ENCODE assay signal across 15 mouse cellular contexts in genomic region chr15:80736553-80736952, GRCm38 (mm10). TPM values are rescaled to one million over a fixed set of nuclear protein-coding genes. Genes with fewer than 3 reads are reported as not detected.
DNase-seq lines count a peak whose midpoint lies in the region; ATAC-seq and TF ChIP-seq lines count a peak whose summit lies in the region.
"Had no signal": no experiment of that assay in that cellular context is flagged by ENCODE, and none has a peak within 500 bp of the region (broad histone marks: within the 10 kb centered on the region; RNA-seq: fewer than 3 reads in every experiment).

No protein-coding gene starts in this region.

- H3K27ac ChIP-seq in intestine, postnatal 0 days (ENCODE audit: low read depth, low read length) = no peak overlapping the region
- no peak overlapping the region for H3K27ac ChIP-seq in intestine, embryonic 16.5 days (ENCODE audit: low read length)
- H3K27ac ChIP-seq in liver, embryonic 11.5 days (ENCODE audit: low read depth, low read length) = no peak overlapping the region
- no peak overlapping the region for H3K27ac ChIP-seq in thymus, adult 2 months (ENCODE audit: control insufficient read depth, insufficient read depth, low read length)
- no peak overlapping the region for H3K27ac ChIP-seq in heart, embryonic 10.5 days
- H3K27ac ChIP-seq: limb, embryonic 10.5 days; midbrain, embryonic 12.5 days had no signal

- no peak overlapping the region for H3K4me3 ChIP-seq in intestine, postnatal 0 days (ENCODE audit: low read depth, low read length)
- H3K4me3 ChIP-seq in intestine, embryonic 16.5 days (ENCODE audit: low read length) = no peak overlapping the region
- H3K4me3 ChIP-seq in liver, embryonic 11.5 days (ENCODE audit: low read depth, low read length) = no peak overlapping the region
- H3K4me3 ChIP-seq in thymus, adult 2 months (ENCODE audit: control insufficient read depth, insufficient read depth, low read length) = no peak overlapping the region
- no peak overlapping the region for H3K4me3 ChIP-seq in heart, embryonic 10.5 days
- H3K4me3 ChIP-seq: erythroblast, embryonic 14.5 days; limb, embryonic 10.5 days; midbrain, embryonic 12.5 days had no signal

- WGBS in intestine, postnatal 0 days = 55% methylated on average over 1 of the region's 1 CpGs
- 39% methylated on average over 1 of the region's 1 CpGs for WGBS in intestine, embryonic 16.5 days
- WGBS in liver, embryonic 11.5 days = 38% methylated on average over 1 of the region's 1 CpGs
- WGBS in thymus, adult 2 months = 34% methylated on average over 1 of the region's 1 CpGs
- WGBS in heart, embryonic 10.5 days = 48% methylated on average over 1 of the region's 1 CpGs

- no peaks in the 10 kb centered on the region for H3K27me3 ChIP-seq in intestine, postnatal 0 days (replicated peaks; ENCODE audit: control insufficient read depth, insufficient read depth, low read length)
- no peaks in the 10 kb centered on the region for H3K27me3 ChIP-seq in intestine, embryonic 16.5 days (replicated peaks; ENCODE audit: control insufficient read depth, insufficient read depth, low read length)
- no peaks in the 10 kb centered on the region for H3K27me3 ChIP-seq in liver, embryonic 11.5 days (replicated peaks; ENCODE audit: control insufficient read depth, insufficient read depth, low read length)
- H3K27me3 ChIP-seq in thymus, adult 2 months (ENCODE audit: control insufficient read depth, insufficient read depth, low read length) = no peaks in the 10 kb centered on the region
- H3K27me3 ChIP-seq in heart, embryonic 10.5 days (ENCODE audit: insufficient read depth, poor library complexity, severe bottlenecking) = no peaks in the 10 kb centered on the region
- H3K27me3 ChIP-seq: midbrain, embryonic 12.5 days had no signal

- no peak overlapping the region for H3K4me2 ChIP-seq in intestine, postnatal 0 days (replicated peaks; ENCODE audit: low read depth)
- H3K4me2 ChIP-seq in intestine, embryonic 16.5 days (ENCODE audit: low read depth, low read length) = no peak overlapping the region
- no peak overlapping the region for H3K4me2 ChIP-seq in liver, embryonic 11.5 days
- H3K4me2 ChIP-seq: midbrain, embryonic 12.5 days had no signal

- H3K36me3 ChIP-seq in intestine, postnatal 0 days (ENCODE audit: control insufficient read depth, insufficient read depth) = no peaks in the 10 kb centered on the region
- no peaks in the 10 kb centered on the region for H3K36me3 ChIP-seq in intestine, embryonic 16.5 days (ENCODE audit: control insufficient read depth, insufficient read depth, low read length)
- no peaks in the 10 kb centered on the region for H3K36me3 ChIP-seq in liver, embryonic 11.5 days (ENCODE audit: control insufficient read depth, insufficient read depth, low read length)
- no peaks in the 10 kb centered on the region for H3K36me3 ChIP-seq in thymus, adult 2 months (ENCODE audit: control insufficient read depth, insufficient read depth, low read length)
- no peaks in the 10 kb centered on the region for H3K36me3 ChIP-seq in heart, embryonic 10.5 days
- H3K36me3 ChIP-seq: limb, embryonic 10.5 days; midbrain, embryonic 12.5 days had no signal

- TF ChIP-seq POLR2A in thymus, adult 2 months (IDR thresholded peaks at IDR 0.05; ENCODE audit: control insufficient read depth, extremely low read depth, insufficient read depth, low read length, poor library complexity) = no peak

- peak; percentile 46 for TF ChIP-seq CTCF in intestine, postnatal 0 days (IDR thresholded peaks at IDR 0.05; ENCODE audit: low read depth)
- no peak for TF ChIP-seq CTCF in thymus, adult 2 months (IDR thresholded peaks at IDR 0.05; ENCODE audit: borderline replicate concordance, control insufficient read depth, extremely low read depth, insufficient read depth, low read length, poor library complexity)

- peak; percentile 42 for DNase-seq in CD4-positive helper T cell, adult 2 months (ENCODE audit: low read depth, low spot score)
- DNase-seq in liver, embryonic 11.5 days (ENCODE audit: low spot score) = no peak
- peak; percentile 50 for DNase-seq in thymus, adult 2 months
- no peak for DNase-seq in frontal cortex, postnatal 10 days (ENCODE audit: low spot score in 2 of 2)
- DNase-seq in neural tube, embryonic 10.5 days (ENCODE audit: extremely low spot score, low spot score) = no peak
- DNase-seq in heart, embryonic 10.5 days (ENCODE audit: low spot score) = no peak
- DNase-seq: cerebellum, adult 11 months; embryo, embryonic 11 days; heart, postnatal 4 days; kidney, adult 9 months had no signal

- ATAC-seq in intestine, postnatal 0 days = no peak
- ATAC-seq in intestine, embryonic 16.5 days = no peak
- peak; percentile 56; the same call in 1 of the 2 replicates for ATAC-seq in liver, embryonic 11.5 days (replicated peaks; ENCODE audit: low FRiP score)

- H3K9ac ChIP-seq in intestine, postnatal 0 days (ENCODE audit: low read depth, low read length) = no peak overlapping the region
- H3K9ac ChIP-seq in intestine, embryonic 16.5 days (ENCODE audit: low read depth, low read length) = no peak overlapping the region
- no peak overlapping the region for H3K9ac ChIP-seq in liver, embryonic 11.5 days (ENCODE audit: low read depth, low read length)
- H3K9ac ChIP-seq: midbrain, embryonic 12.5 days had no signal

- no peaks in the 10 kb centered on the region for H3K4me1 ChIP-seq in intestine, postnatal 0 days (replicated peaks; ENCODE audit: control insufficient read depth, insufficient read depth, low read length)
- peaks cover 10% of the 10 kb centered on the region for H3K4me1 ChIP-seq in intestine, embryonic 16.5 days (ENCODE audit: control insufficient read depth, insufficient read depth, low read length)
- H3K4me1 ChIP-seq in liver, embryonic 11.5 days (replicated peaks; ENCODE audit: control insufficient read depth, insufficient read depth, low read length) = peaks cover 9% of the 10 kb centered on the region
- H3K4me1 ChIP-seq in thymus, adult 2 months (replicated peaks; ENCODE audit: control insufficient read depth, insufficient read depth, low read length) = peaks cover 14% of the 10 kb centered on the region
- 0 out of 2 replicates have a peak, but pooled peaks cover 3% of the 10 kb centered on the region for H3K4me1 ChIP-seq in heart, embryonic 10.5 days
- H3K4me1 ChIP-seq: limb, embryonic 10.5 days had no signal

- H3K9me3 ChIP-seq in intestine, postnatal 0 days (ENCODE audit: control insufficient read depth) = no peaks in the 10 kb centered on the region
- H3K9me3 ChIP-seq in intestine, embryonic 16.5 days (ENCODE audit: control insufficient read depth, low read length) = no peaks in the 10 kb centered on the region
- no peaks in the 10 kb centered on the region for H3K9me3 ChIP-seq in liver, embryonic 11.5 days (ENCODE audit: control insufficient read depth, low read length)
- no peaks in the 10 kb centered on the region for H3K9me3 ChIP-seq in heart, embryonic 10.5 days
- H3K9me3 ChIP-seq: limb, embryonic 10.5 days; midbrain, embryonic 12.5 days had no signal

RNA-seq across cellular contexts. Expression of gene Tnrc6b, which starts 25.4 kb away (rescaled TPM):
- polyA plus RNA-seq in intestine, postnatal 0 days (2015; fragmentation: Nextera tagmentation; extraction: Ambion mirVana) = 6.5 and 8.9 TPM in 2 replicates
- 18.0 and 18.2 TPM in 2 replicates for polyA plus RNA-seq in intestine, embryonic 16.5 days (2015; fragmentation: Nextera tagmentation; extraction: Ambion mirVana)
- 17.7 and 18.5 TPM in 2 replicates for polyA plus RNA-seq in liver, embryonic 11.5 days (2014; fragmentation: Nextera tagmentation; extraction: Ambion mirVana)
- 56.1 and 57.9 TPM in 2 replicates for polyA plus RNA-seq in thymus, adult 2 months (2012; rRNA removed)
- 28.5 and 40.2 TPM in 2 replicates for polyA plus RNA-seq in heart, embryonic 10.5 days (2016; fragmentation: Nextera tagmentation; extraction: Ambion mirVana)

Comparison
In these comparisons a context has a peak if more than half of its experiments do, and no peak if none do; other contexts are left out.
1. DNase-seq: peak in CD4-positive helper T cell, adult 2 months (single experiment) and thymus, adult 2 months (single experiment); none in liver, embryonic 11.5 days (single experiment), frontal cortex, postnatal 10 days (0 of 2), neural tube, embryonic 10.5 days (single experiment) and heart, embryonic 10.5 days (single experiment).